Mouse (Mus musculus) heart, embryonic 15.5 days (tissue): Measurements from ENCODE around the gene Cldn4. TPM values are rescaled to one million over a fixed set of nuclear protein-coding genes. Genes with fewer than 3 reads are reported as not detected.

ENCODE experiments used
- ATAC-seq: fragments of 200-750 bp; cut with Nextera tagmentation; replicated peaks from 2 replicates; pipeline ENCODE4 v1.8.0; 2017; ENCODE audit warnings: low read depth, moderate TSS enrichment; ENCODE audit not compliant: insufficient number of reproducible peaks, insufficient read depth, low FRiP score
- H3K27ac ChIP-seq: fragments of 300-500 bp; sonication (generic); 2 replicates; pipeline ENCODE4 v1.5.1; 2015; ENCODE audit warnings: mild to moderate bottlenecking, inconsistent platforms
- H3K27me3 ChIP-seq: fragments of 300-500 bp; sonication (generic); 2 replicates; pipeline ENCODE4 v1.6.1; 2015; ENCODE audit warnings: inconsistent platforms
- H3K36me3 ChIP-seq: fragments of 300-500 bp; sonication (generic); 2 replicates; pipeline ENCODE4 v1.6.1; 2015; ENCODE audit warnings: mild to moderate bottlenecking, inconsistent platforms
- H3K4me1 ChIP-seq: fragments of 300-500 bp; sonication (generic); replicated peaks from 2 replicates; pipeline ENCODE4 v1.6.1; 2015; ENCODE audit warnings: inconsistent platforms
- H3K4me2 ChIP-seq: fragments of 300-500 bp; sonication (generic); 2 replicates; pipeline ENCODE4 v1.6.1; 2015; ENCODE audit warnings: inconsistent platforms, mild to moderate bottlenecking, moderate library complexity
- H3K4me3 ChIP-seq: fragments of 300-500 bp; sonication (generic); 2 replicates; pipeline ENCODE4 v1.5.1; 2015; ENCODE audit warnings: mild to moderate bottlenecking, inconsistent platforms
- H3K9ac ChIP-seq: fragments of 300-500 bp; sonication (generic); 2 replicates; pipeline ENCODE4 v1.6.1; 2015; ENCODE audit warnings: mild to moderate bottlenecking, inconsistent platforms
- H3K9me3 ChIP-seq: fragments of 300-500 bp; sonication (generic); replicated peaks from 2 replicates; pipeline ENCODE4 v1.6.1; 2016; ENCODE audit warnings: inconsistent platforms
- WGBS: fragments of 180-500 bp; shearing (Covaris S2); methylation state at CpG from one replicate; pipeline ENCODE4 v1.1.7; 2015; ENCODE audit warnings: mixed read lengths; 5-methylcytosine and 5-hydroxymethylcytosine counted together
- polyA plus RNA-seq: library from polyadenylated mRNA; unstranded; fragments of >200 nt; fragmentation: Nextera tagmentation; extraction: Ambion mirVana; gene quantifications from 2 replicates; pipeline ENCODE4 v1.2.1, GENCODE M21; 2015

The Cldn4 gene
- polyA plus RNA-seq, 1 experiment from 2014 or later = 1.1 TPM

- no peaks in the 10 kb centered on the region for H3K27me3 ChIP-seq
- H3K4me2 ChIP-seq = no peak overlapping the region
- H3K9ac ChIP-seq = no peak overlapping the region
- no peak overlapping the region for H3K4me3 ChIP-seq
- H3K27ac ChIP-seq = no peak overlapping the region
- no peaks in the 10 kb centered on the region for H3K36me3 ChIP-seq
- H3K4me1 ChIP-seq = no peaks in the 10 kb centered on the region
- WGBS = under 1% methylated on average over 13 of the region's 13 CpGs
- H3K9me3 ChIP-seq = no peaks in the 10 kb centered on the region
- peak; percentile 73 for ATAC-seq
Measured at GRCm38 (mm10) chr5:134907135-134907534, 39.6 kb downstream of the Cldn4 start.

DNA sequence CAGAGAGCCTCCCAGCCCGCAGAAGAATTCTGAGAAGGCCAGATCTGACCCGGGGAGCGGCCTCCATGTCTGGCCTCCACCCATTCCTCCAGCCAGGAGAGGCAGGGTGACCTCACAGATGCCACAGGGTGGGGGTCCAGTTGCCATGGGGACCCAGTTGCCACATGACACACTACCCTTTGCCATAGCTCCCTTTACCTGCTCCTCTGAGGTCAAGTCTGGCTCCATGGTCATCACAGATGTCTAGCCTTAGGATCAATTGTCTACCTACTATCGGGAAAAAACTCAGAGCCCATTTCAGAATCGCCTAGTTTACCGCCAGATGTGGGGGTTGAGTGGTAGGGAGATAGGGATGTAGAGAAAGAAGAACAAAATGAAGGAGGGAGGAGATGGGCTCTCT lies 40.1 kb downstream of the Cldn4 start, which contains the start of gene Tmem270:
Tmem270 (minus strand) TSS at position 101 of the 400 bp plus-strand sequence.
- Histone ChIP-seq H3K27ac (no peak within 1 kb of the TSS), H3K36me3 (no peaks in the 10 kb centered on the region), H3K4me2 (no peak within 1 kb of the TSS), H3K4me1 (no peaks in the 10 kb centered on the region), H3K9me3 (no peaks in the 10 kb centered on the region), H3K27me3 (no peaks in the 10 kb centered on the region), H3K9ac (no peak within 1 kb of the TSS), H3K4me3 (no peak within 1 kb of the TSS)
- WGBS = 80% methylated on average over 6 of the region's 6 CpGs
- ATAC-seq = no peak

GRCm38 (mm10) chr5:134901644-134902027 lies 45.1 kb downstream of the Cldn4 start:
- ATAC-seq = no peak
- no peaks in the 10 kb centered on the region for H3K9me3 ChIP-seq
- WGBS = 66% methylated on average over 8 of the region's 8 CpGs
- H3K4me2 ChIP-seq = no peak overlapping the region
- 0 out of 2 replicates have a peak, but pooled peaks cover 3% of the 10 kb centered on the region for H3K4me1 ChIP-seq
- H3K36me3 ChIP-seq = no peaks in the 10 kb centered on the region
- no peak overlapping the region for H3K9ac ChIP-seq
- no peak overlapping the region for H3K4me3 ChIP-seq
- H3K27ac ChIP-seq = no peak overlapping the region
- peaks cover 3% of the 10 kb centered on the region; the same call in 1 of the 2 replicates for H3K27me3 ChIP-seq

- ATAC-seq = no peak
- Histone ChIP-seq H3K27me3 (peaks cover 3% of the 10 kb centered on the region; the same call in 1 of the 2 replicates), H3K36me3 (no peaks in the 10 kb centered on the region), H3K4me3 (no peak overlapping the region), H3K4me2 (no peak overlapping the region), H3K9ac (no peak overlapping the region), H3K9me3 (no peaks in the 10 kb centered on the region), H3K27ac (no peak overlapping the region), H3K4me1 (0 out of 2 replicates have a peak, but pooled peaks cover 3% of the 10 kb centered on the region)
- 31% methylated on average over 12 of the region's 12 CpGs for WGBS
Measured at GRCm38 (mm10) chr5:134901012-134901643, 45.6 kb downstream of the Cldn4 start.

DNA sequence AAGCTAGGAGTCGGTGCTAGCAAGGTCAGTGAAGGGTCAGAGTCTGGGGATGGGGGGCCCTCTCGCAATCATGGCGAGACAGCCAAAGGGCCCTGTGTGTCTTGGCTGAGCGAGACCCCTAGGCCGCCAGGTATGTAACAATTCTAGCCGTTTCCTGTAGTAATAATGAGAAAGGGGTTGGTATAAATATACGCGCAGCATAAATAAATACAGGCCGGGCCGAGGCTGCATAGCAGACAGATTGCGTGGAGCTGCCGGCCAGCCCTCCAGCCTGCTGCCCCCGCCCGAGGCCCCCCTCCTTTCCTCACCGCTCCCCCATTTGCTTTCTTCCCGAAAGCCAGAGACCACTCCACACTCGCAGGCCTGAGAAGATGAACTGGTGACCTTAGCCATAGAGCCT lies 49.1 kb downstream of the Cldn4 start:
- H3K9me3 ChIP-seq = no peaks in the 10 kb centered on the region
- H3K4me2 ChIP-seq = no peak overlapping the region
- H3K4me1 ChIP-seq = 0 out of 2 replicates have a peak, but pooled peaks cover 3% of the 10 kb centered on the region
- no peak overlapping the region for H3K9ac ChIP-seq
- peaks cover 3% of the 10 kb centered on the region; the same call in 1 of the 2 replicates for H3K27me3 ChIP-seq
- 63% methylated on average over 17 of the region's 17 CpGs for WGBS
- H3K4me3 ChIP-seq = no peak overlapping the region
- ATAC-seq = peak; percentile 36; the same call in 1 of the 2 replicates
- H3K27ac ChIP-seq = peak overlapping the region; percentile 10; the same call in 1 of the 2 replicates
- no peaks in the 10 kb centered on the region for H3K36me3 ChIP-seq

GRCm38 (mm10) chr5:134896965-134897364 lies 49.8 kb downstream of the Cldn4 start:
- WGBS = 79% methylated on average over 8 of the region's 8 CpGs
- H3K27ac ChIP-seq = no peak overlapping the region; the same call in 1 of the 2 replicates

DNA sequence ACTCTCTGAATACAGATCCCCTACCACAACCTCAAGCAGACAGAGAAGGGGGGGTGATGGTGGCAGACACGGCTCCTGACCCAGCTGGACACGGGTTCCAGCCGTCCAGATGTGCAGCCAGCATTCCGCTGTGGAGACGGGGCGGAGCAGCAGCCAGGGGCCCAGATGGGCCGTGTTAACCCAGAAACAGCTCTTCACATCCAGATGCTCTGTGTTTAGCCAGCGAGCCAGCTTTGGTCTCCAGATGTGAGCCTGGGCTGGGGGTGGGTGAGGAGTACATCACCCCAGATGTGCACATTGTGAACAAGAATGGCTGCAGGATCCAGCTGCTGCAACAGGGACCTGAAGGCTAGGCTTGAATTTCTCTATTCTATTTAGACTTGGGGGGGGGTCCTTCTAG lies 51.4 kb downstream of the Cldn4 start:
- Histone ChIP-seq H3K4me2 (no peak overlapping the region), H3K9ac (no peak overlapping the region), H3K4me1 (no peaks in the 10 kb centered on the region), H3K27ac (no peak overlapping the region), H3K4me3 (no peak overlapping the region), H3K9me3 (no peaks in the 10 kb centered on the region), H3K36me3 (no peaks in the 10 kb centered on the region), H3K27me3 (peaks cover 2% of the 10 kb centered on the region; the same call in 1 of the 2 replicates)
- WGBS = 55% methylated on average over 8 of the region's 8 CpGs
- ATAC-seq = 0 out of 2 replicates have a peak, but pooled peaks have one; percentile 5

More at GRCm38 (mm10) chr5:134896965-134897364, 49.8 kb downstream of the Cldn4 start:
- Histone ChIP-seq H3K27me3 (peaks cover 3% of the 10 kb centered on the region; the same call in 1 of the 2 replicates), H3K36me3 (no peaks in the 10 kb centered on the region), H3K4me1 (0 out of 2 replicates have a peak, but pooled peaks cover 3% of the 10 kb centered on the region), H3K4me2 (no peak overlapping the region), H3K9me3 (no peaks in the 10 kb centered on the region), H3K9ac (no peak overlapping the region), H3K4me3 (no peak overlapping the region)
- ATAC-seq = no peak

Other genes with a start within 250 kb of the Cldn4 start
- 683 and 1,118 TPM in 2 replicates for gene Eln, start 199.6 kb downstream of the Cldn4 start, polyA plus RNA-seq
- not detected in 2 replicates for gene Tmem270, start 40.2 kb downstream of the Cldn4 start, polyA plus RNA-seq
- 0.43 and 1.9 TPM in 2 replicates for gene Cldn13, start 31.4 kb downstream of the Cldn4 start, polyA plus RNA-seq
- 6.6 and 11.7 TPM in 2 replicates for gene Mettl27, start 14.6 kb downstream of the Cldn4 start, polyA plus RNA-seq
- 7.7 and 18.1 TPM in 2 replicates for gene Cldn3, start 39.3 kb upstream of the Cldn4 start, polyA plus RNA-seq
- 70.0 and 74.5 TPM in 2 replicates for gene Abhd11, start 62.2 kb upstream of the Cldn4 start, polyA plus RNA-seq
- 6.2 and 10.2 TPM in 2 replicates for gene Stx1a, start 76.5 kb upstream of the Cldn4 start, polyA plus RNA-seq
- 27.2 and 32.1 TPM in 2 replicates for gene Dnajc30, start 117.3 kb upstream of the Cldn4 start, polyA plus RNA-seq
- 49.4 and 68.2 TPM in 2 replicates for gene Bud23, start 118.0 kb upstream of the Cldn4 start, polyA plus RNA-seq
- gene Vps37d, start 131.3 kb upstream of the Cldn4 start, polyA plus RNA-seq = 2.5 and 4.1 TPM in 2 replicates
- 1.4 and 2.2 TPM in 2 replicates for gene Mlxipl, start 143.0 kb upstream of the Cldn4 start, polyA plus RNA-seq
- 17.2 and 20.2 TPM in 2 replicates for gene Tbl2, start 202.7 kb upstream of the Cldn4 start, polyA plus RNA-seq
- gene Bcl7b, start 221.3 kb upstream of the Cldn4 start, polyA plus RNA-seq = 39.3 and 39.4 TPM in 2 replicates
- 20.9 and 25.8 TPM in 2 replicates for gene Baz1b, start 240.3 kb upstream of the Cldn4 start, polyA plus RNA-seq